Mouse (Mus musculus) heart, embryonic 10.5 days (tissue): Measurements from ENCODE around the gene B4galt7. TPM values are rescaled to one million over a fixed set of nuclear protein-coding genes. Genes with fewer than 3 reads are reported as not detected.
"Not testable (repeated sequence)": the region's sequence is repeated elsewhere in the genome, so short reads cannot be mapped to it uniquely, and the experiment has no call there.

Experiments used
- DNase-seq: peaks from one replicate; pipeline ENCODE4 v3.0.0-alpha.2; 2017; ENCODE audit warnings: low spot score
- H3K27ac ChIP-seq: fragments of 300-500 bp; sonication (generic); 2 replicates; pipeline ENCODE4 v1.5.1; 2016; ENCODE audit warnings: mild to moderate bottlenecking
- H3K27me3 ChIP-seq: fragments of 300-500 bp; sonication (generic); 2 replicates; pipeline ENCODE4 v1.6.1; 2016; ENCODE audit warnings: mild to moderate bottlenecking; ENCODE audit not compliant: poor library complexity, insufficient read depth, severe bottlenecking
- H3K36me3 ChIP-seq: fragments of 300-500 bp; sonication (generic); 2 replicates; pipeline ENCODE4 v1.6.1; 2016; ENCODE audit warnings: mild to moderate bottlenecking, moderate library complexity
- H3K4me1 ChIP-seq: fragments of 300-500 bp; sonication (generic); 2 replicates; pipeline ENCODE4 v1.6.1; 2016; ENCODE audit warnings: mild to moderate bottlenecking
- H3K4me3 ChIP-seq: fragments of 300-500 bp; sonication (generic); 2 replicates; pipeline ENCODE4 v1.5.1; 2016; ENCODE audit warnings: mild to moderate bottlenecking, moderate library complexity
- H3K9me3 ChIP-seq: fragments of 300-500 bp; sonication (generic); 2 replicates; pipeline ENCODE4 v1.6.1; 2016; ENCODE audit warnings: mild to moderate bottlenecking, moderate library complexity
- WGBS: fragments of 180-500 bp; shearing (Covaris S2); methylation state at CpG from one replicate; pipeline ENCODE4 v1.1.7; 2016; 5-methylcytosine and 5-hydroxymethylcytosine counted together
- polyA plus RNA-seq: library from polyadenylated mRNA; unstranded; fragments of >200 nt; fragmentation: Nextera tagmentation; extraction: Ambion mirVana; gene quantifications from 2 replicates; pipeline ENCODE4 v1.2.1, GENCODE M21; 2016

B4galt7 gene
- polyA plus RNA-seq, 1 experiment from 2014 or later, result 27.6 TPM

GRCm38 (mm10) chr13:55574321-55574720 is 25.4 kb upstream of the B4galt7 start:
- no peaks in the 10 kb centered on the region for H3K27me3 ChIP-seq
- H3K9me3 ChIP-seq, result no peaks in the 10 kb centered on the region
- peaks cover 18% of the 10 kb centered on the region for H3K4me1 ChIP-seq
- no peak overlapping the region for H3K27ac ChIP-seq
- H3K4me3 ChIP-seq, result no peak overlapping the region
- no peak for DNase-seq
- WGBS, result 79% methylated on average over 5 of the region's 5 CpGs
- no peaks in the 10 kb centered on the region for H3K36me3 ChIP-seq

DNA sequence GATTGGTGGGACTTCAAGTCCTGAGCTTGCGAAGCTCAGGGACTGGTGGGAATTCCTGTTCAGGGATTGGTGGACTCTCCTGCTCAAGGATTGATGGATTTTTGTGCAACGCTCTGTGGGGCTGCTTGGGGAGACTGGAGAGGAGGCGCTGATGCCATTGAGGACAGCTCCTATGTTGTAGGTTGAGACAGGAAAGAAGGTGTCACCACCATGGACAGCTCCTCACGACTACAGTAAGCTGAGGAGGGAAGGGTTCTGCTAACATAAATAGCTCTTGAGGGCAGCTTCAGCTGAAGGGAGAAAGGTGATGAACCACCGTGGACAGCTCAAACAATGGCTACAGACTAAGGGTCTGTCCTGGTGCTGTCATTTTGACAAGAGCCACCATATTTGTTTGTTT is 23.8 kb upstream of the B4galt7 start:
- no peaks in the 10 kb centered on the region for H3K9me3 ChIP-seq
- peaks cover 8% of the 10 kb centered on the region; the same call in 1 of the 2 replicates for H3K4me1 ChIP-seq
- H3K27me3 ChIP-seq, result no peaks in the 10 kb centered on the region
- H3K27ac ChIP-seq, result no peak overlapping the region
- DNase-seq, result no peak
- no peak overlapping the region for H3K4me3 ChIP-seq
- no peaks in the 10 kb centered on the region for H3K36me3 ChIP-seq
- WGBS, result 54% methylated on average over 5 of the region's 5 CpGs

DNA sequence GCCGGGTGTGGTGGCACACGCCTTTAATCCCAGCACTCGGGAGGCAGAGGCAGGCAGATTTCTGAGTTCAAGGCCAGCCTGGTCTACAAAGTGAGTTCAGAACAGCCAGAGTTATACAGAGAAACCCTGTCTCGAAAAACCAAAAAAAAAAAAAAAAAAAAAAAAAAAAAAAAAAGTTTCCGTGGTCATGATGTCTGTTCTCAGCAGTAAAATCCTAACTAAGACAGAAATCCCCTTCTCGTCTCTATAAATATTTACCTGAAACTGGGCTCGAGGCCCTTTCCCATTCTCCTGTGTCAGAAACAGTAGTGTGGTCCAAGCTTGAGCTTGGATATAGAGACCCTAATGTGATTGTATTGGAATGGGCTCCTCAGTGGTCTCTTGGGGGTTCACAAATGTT is 22.8 kb upstream of the B4galt7 start:
- not testable (repeated sequence) for H3K27ac ChIP-seq, H3K36me3 ChIP-seq, H3K9me3 ChIP-seq, H3K4me3 ChIP-seq, H3K4me1 ChIP-seq, H3K27me3 ChIP-seq, DNase-seq
- whole genome bisulfite sequencing, result 80% methylated on average over 7 of the region's 7 CpGs

GRCm38 (mm10) chr13:55578086-55578485 is 21.6 kb upstream of the B4galt7 start:
- Histone ChIP-seq H3K27me3 (no peaks in the 10 kb centered on the region), H3K4me3 (no peak overlapping the region), H3K36me3 (no peaks in the 10 kb centered on the region), H3K9me3 (no peaks in the 10 kb centered on the region), H3K27ac (no peak overlapping the region), H3K4me1 (no peaks in the 10 kb centered on the region)
- WGBS, result 75% methylated on average over 4 of the region's 4 CpGs
- no peak for DNase-seq

GRCm38 (mm10) chr13:55591961-55592490 is 7.7 kb upstream of the B4galt7 start:
- peak overlapping the region; percentile 84; the same call in 1 of the 2 replicates for H3K4me3 ChIP-seq
- H3K27me3 ChIP-seq, result 0 out of 2 replicates have a peak, but pooled peaks cover 4% of the 10 kb centered on the region
- peaks cover 11% of the 10 kb centered on the region for H3K4me1 ChIP-seq
- H3K36me3 ChIP-seq, result peaks cover 28% of the 10 kb centered on the region
- no peak for DNase-seq
- no peaks in the 10 kb centered on the region for H3K9me3 ChIP-seq
- no peak overlapping the region; the same call in 1 of the 2 replicates for H3K27ac ChIP-seq
- 61% methylated on average over 4 of the region's 4 CpGs for WGBS

DNA sequence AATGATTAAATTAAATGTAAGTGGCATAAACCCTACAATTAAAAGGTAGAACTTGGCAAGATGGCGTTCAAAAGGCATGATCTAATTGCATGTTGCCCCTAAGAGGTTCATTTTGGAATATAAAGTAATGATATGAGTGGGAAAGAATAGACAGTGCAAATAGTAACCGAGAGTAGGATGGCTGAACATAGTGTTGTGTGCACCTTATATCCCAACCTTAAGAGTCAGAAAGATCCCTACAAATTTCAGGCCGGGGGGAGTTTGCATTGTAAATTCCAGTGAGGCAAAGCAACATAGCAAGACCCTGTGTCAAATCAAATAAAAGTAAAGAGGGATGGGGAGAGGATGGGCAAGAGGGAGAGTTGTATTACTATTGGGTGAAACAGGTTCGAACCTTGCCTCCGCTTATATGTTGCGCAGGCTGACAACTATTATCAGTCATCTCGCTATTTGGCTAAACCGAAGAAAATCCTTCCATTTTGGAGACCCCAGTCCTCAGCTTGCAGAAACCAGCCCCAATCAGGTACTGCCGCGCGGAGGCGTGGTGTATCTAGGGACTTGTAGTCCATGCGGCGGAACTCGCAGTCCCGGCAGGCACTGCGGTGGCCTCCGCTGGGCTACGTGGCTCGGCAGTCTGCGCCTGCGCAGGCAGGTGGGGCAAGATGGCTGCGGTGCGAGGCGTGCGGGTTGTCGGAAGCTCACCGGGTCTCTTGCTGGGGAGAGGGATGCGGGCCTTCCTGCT is 7.0 kb upstream of the B4galt7 start:
- H3K4me3 ChIP-seq, result peak overlapping the region; percentile 84
- 0 out of 2 replicates have a peak, but pooled peaks cover 4% of the 10 kb centered on the region for H3K27me3 ChIP-seq
- 4% methylated on average over 29 of the region's 29 CpGs for WGBS
- peak; percentile 99 for DNase-seq
- peaks cover 34% of the 10 kb centered on the region for H3K36me3 ChIP-seq
- peaks cover 11% of the 10 kb centered on the region for H3K4me1 ChIP-seq
- H3K27ac ChIP-seq, result peak overlapping the region; percentile 93
- no peaks in the 10 kb centered on the region for H3K9me3 ChIP-seq

GRCm38 (mm10) chr13:55593254-55593747 is 6.4 kb upstream of the B4galt7 start:
- Histone ChIP-seq H3K36me3 (peaks cover 40% of the 10 kb centered on the region), H3K9me3 (no peaks in the 10 kb centered on the region), H3K4me1 (peaks cover 11% of the 10 kb centered on the region), H3K4me3 (peak overlapping the region; percentile 84), H3K27me3 (0 out of 2 replicates have a peak, but pooled peaks cover 4% of the 10 kb centered on the region), H3K27ac (peak overlapping the region; percentile 93)
- under 1% methylated on average over 31 of the region's 31 CpGs for WGBS
- no peak for DNase-seq

DNA sequence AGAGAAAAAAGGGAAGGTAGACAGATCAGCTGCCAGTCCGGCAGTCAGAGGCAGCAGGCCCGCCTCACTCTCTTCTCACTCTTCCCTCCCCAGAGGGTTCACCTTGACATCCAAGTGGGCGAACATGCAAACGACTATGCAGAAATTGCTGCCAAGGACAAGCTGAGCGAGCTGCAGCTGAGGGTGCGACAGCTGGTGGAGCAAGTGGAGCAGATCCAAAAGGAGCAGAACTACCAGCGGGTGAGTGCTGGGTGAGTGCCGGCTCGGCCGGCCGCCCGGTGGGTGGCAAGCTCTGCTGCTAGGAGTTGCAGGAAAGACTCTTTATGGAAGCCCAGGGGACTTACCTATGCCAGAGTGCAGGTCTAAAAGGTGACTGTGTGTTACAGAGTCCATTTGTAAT is 4.3 kb upstream of the B4galt7 start:
- Histone ChIP-seq H3K9me3 (no peaks in the 10 kb centered on the region), H3K4me1 (peaks cover 20% of the 10 kb centered on the region), H3K36me3 (peaks cover 45% of the 10 kb centered on the region), H3K4me3 (no peak overlapping the region), H3K27ac (no peak overlapping the region), H3K27me3 (0 out of 2 replicates have a peak, but pooled peaks cover 4% of the 10 kb centered on the region)
- 90% methylated on average over 12 of the region's 12 CpGs for whole genome bisulfite sequencing
- no peak for DNase-seq

DNA sequence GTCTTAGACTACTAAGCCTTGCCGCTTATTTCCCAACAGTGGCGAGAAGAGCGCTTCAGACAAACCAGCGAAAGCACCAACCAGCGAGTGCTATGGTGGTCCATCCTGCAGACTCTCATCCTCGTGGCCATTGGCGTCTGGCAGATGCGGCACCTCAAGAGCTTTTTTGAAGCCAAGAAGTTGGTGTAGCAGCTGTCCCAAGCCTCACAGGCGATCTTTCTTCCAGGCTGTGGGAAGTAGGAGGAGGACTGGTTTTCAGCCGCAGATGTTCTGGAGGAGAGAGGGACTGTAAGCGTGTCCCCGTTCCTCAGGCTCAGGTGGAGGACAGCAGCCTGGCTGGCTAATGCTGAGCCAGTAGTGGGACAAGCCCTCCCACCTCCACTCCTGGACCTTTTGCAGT is 2.9 kb upstream of the B4galt7 start:
- 94% methylated on average over 12 of the region's 12 CpGs for WGBS
- no peak overlapping the region for H3K4me3 ChIP-seq
- peaks cover 27% of the 10 kb centered on the region for H3K4me1 ChIP-seq
- no peaks in the 10 kb centered on the region for H3K9me3 ChIP-seq
- H3K27me3 ChIP-seq, result no peaks in the 10 kb centered on the region
- H3K27ac ChIP-seq, result no peak overlapping the region
- no peak for DNase-seq
- H3K36me3 ChIP-seq, result peaks cover 45% of the 10 kb centered on the region

GRCm38 (mm10) chr13:55600657-55601056 is 961 bp downstream of the B4galt7 start:
- Histone ChIP-seq H3K4me1 (peaks cover 16% of the 10 kb centered on the region), H3K27me3 (no peaks in the 10 kb centered on the region), H3K9me3 (no peaks in the 10 kb centered on the region), H3K36me3 (peaks cover 48% of the 10 kb centered on the region), H3K27ac (peak overlapping the region; percentile 86), H3K4me3 (peak overlapping the region; percentile 87)
- no peak for DNase-seq
- whole genome bisulfite sequencing, result 26% methylated on average over 9 of the region's 9 CpGs

DNA sequence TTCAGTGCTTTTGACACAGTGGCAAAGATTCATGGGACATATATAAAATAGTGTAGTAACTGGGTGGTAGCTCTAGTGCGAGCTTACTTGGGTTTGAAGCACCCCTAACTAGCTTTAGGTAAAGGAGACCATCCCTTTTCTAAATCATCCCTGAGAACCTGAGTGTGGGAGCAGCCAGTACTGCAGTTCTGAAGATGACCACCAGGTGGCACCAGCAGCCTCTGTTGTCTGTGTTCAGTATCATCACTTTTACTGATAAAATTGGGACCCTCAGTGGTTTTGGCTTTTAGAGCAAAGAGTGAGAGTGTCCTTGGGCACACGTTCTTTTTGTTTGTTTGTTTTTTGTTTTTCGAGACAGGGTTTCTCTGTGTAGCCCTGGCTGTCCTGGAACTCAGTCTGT is 1.9 kb downstream of the B4galt7 start:
- Histone ChIP-seq H3K4me3 (no peak overlapping the region), H3K36me3 (peaks cover 42% of the 10 kb centered on the region), H3K4me1 (peaks cover 16% of the 10 kb centered on the region), H3K9me3 (no peaks in the 10 kb centered on the region), H3K27me3 (no peaks in the 10 kb centered on the region), H3K27ac (no peak overlapping the region)
- WGBS, result 5% methylated on average over 3 of the region's 3 CpGs
- DNase-seq, result no peak

GRCm38 (mm10) chr13:55604606-55605005 is 4.9 kb downstream of the B4galt7 start:
- no peak for DNase-seq
- H3K4me3 ChIP-seq, result no peak overlapping the region
- H3K27me3 ChIP-seq, result no peaks in the 10 kb centered on the region
- peaks cover 12% of the 10 kb centered on the region for H3K4me1 ChIP-seq
- H3K9me3 ChIP-seq, result no peaks in the 10 kb centered on the region
- WGBS, result 87% methylated on average over 3 of the region's 3 CpGs
- H3K36me3 ChIP-seq, result peaks cover 51% of the 10 kb centered on the region
- H3K27ac ChIP-seq, result no peak overlapping the region

DNA sequence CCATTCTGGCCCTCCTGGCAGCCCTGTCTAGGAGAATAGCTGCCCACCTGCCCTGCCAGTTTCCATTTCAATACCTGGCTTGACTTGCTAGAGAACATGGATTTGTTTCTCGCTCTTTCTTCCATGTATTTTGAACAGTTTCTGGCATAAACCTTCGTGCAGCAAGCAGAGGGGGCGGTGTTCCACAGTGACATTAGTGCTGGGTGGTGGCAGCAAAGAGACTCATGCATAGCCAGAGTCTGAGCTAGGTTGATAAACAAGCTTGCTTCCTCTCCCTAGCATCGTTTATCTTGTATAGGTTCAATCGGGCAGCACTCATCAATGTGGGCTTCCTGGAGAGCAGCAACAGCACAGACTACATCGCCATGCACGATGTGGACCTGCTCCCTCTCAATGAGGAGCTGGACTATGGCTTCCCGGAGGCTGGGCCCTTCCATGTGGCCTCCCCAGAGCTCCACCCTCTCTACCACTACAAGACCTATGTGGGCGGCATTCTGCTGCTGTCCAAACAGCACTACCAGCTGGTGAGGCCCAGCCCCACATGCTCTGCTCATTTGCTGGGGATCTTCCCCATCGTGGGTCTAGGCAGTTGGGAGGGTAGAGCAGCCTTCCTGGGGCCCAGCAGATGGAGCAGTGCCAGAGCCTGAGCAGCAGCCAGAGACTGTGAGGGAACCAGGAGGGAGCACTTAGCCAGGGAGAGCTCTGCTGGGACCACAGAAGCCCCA is 7.4 kb downstream of the B4galt7 start:
- no peak overlapping the region for H3K4me3 ChIP-seq
- H3K27me3 ChIP-seq, result no peaks in the 10 kb centered on the region
- peaks cover 64% of the 10 kb centered on the region for H3K36me3 ChIP-seq
- H3K9me3 ChIP-seq, result no peaks in the 10 kb centered on the region
- no peaks in the 10 kb centered on the region for H3K4me1 ChIP-seq
- DNase-seq, result no peak
- H3K27ac ChIP-seq, result 0 out of 2 replicates have a peak overlapping the region, but pooled peaks have one; percentile 11
- WGBS, result 70% methylated on average over 10 of the region's 10 CpGs
